Mouse (Mus musculus): ENCODE data around the gene Fam160a1.

- no peak for TF ChIP-seq CTCF (IDR thresholded peaks at IDR 0.05; ENCODE audit: low read depth)
- TF ChIP-seq EP300 (IDR thresholded peaks at IDR 0.05; ENCODE audit: low read depth): no peak
Measured at GRCm38 (mm10) chr3:85757944-85758343, 59.1 kb downstream of the Fam160a1 start.
